Mouse (Mus musculus) small intestine, adult 10 weeks (tissue): ENCODE data around the gene Stoml3. TPM values are rescaled to one million over a fixed set of nuclear protein-coding genes. Genes with fewer than 3 reads are reported as not detected.

Experiments used
- polyA plus RNA-seq: library from polyadenylated mRNA; stranded (reverse); fragments of 350-450 nt; fragmentation: Illumina TruSeq; extraction: RNeasy Lipid Tissue Mini Kit (QIAGEN cat#74804); gene quantifications from one replicate; pipeline ENCODE4 v1.2.3, GENCODE M21; 2014; ENCODE audit warnings: low replicate concordance

Gene Stoml3
- not detected for polyA plus RNA-seq

DNA sequence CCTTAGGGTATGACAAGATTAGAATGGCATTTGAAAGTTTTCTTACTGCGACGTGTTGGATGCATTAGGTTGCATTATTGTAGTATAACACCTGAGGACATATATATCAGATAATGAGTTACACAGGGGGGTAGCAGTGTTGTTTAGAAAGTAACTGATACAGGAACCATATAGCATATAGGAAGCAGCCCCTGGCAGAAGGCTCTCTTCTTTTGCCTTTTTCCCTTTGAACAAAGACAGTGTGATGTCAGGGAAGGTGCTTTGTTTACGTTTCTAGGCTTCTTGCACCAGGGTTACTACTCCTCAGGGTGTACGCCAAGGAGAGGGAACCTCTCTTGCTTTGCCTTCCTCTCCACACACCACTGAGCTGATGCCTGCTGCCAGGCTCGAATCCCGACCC is at the start of gene Stoml3:
TSS of gene Stoml3 (plus strand) at position 301 of the 400 bp plus-strand sequence.

GRCm38 (mm10) chr3:53463046-53463764 is 25.2 kb upstream of the Stoml3 start, which contains the start of the genes Nhlrc3 and Proser1:
Gene Nhlrc3, minus strand, starts transcription at chr3:53463332.
Gene Proser1, plus strand, starts transcription at chr3:53463666.

Other genes with a start within 250 kb of the Stoml3 start
- gene Nhlrc3, start 25.3 kb upstream of the Stoml3 start, polyA plus RNA-seq: 17.0 TPM
- 13.0 TPM for gene Proser1, start 25.0 kb upstream of the Stoml3 start, polyA plus RNA-seq
- gene Frem2, start 168.7 kb downstream of the Stoml3 start, polyA plus RNA-seq: 0.41 TPM